Mouse (Mus musculus) activated CD4-positive, CD25-positive, alpha-beta regulatory T cell, adult 4 months (primary cell): Measurements from ENCODE around the gene Vmn2r120. TPM values are rescaled to one million over a fixed set of nuclear protein-coding genes. Genes with fewer than 3 reads are reported as not detected.
"Not testable (repeated sequence)": the region's sequence is repeated elsewhere in the genome, so short reads cannot be mapped to it uniquely, and the experiment has no call there.

ENCODE experiments used
- ATAC-seq: one replicate; pipeline ENCODE4 v1.8.0; 2017
- polyA plus RNA-seq, 2 experiments: library from polyadenylated mRNA; unstranded; fragments of 100-300 nt; shearing (Covaris generic); gene quantifications; one replicate each; pipeline ENCODE4 v1.2.1; 2017

Gene Vmn2r120
- under 1 TPM in 1 of 2 experiments, not detected in 1; 0.05 TPM for polyA plus RNA-seq

DNA sequence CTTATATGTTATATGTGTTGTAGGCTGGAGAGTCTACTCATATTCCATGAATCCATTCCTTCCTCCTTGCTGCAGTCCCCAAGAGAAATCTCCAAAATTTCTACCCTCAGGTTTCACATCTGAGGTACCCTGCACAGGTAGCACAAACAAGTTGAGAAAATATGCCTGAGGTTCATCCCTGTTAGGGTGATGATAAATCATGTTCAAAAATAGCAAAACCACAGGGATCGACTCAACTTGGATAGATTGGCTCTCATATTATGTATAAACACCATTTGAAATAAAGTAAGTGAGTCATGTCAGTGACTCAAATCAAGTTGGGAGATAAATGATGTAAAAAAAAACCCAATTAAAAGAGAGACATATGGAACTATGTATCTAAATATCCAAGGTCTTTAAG, at the start of gene Vmn2r120:
Gene Vmn2r120, minus strand, starts transcription at position 101 of the 400 bp plus-strand sequence.
- no peak for ATAC-seq

GRCm38 (mm10) chr17:57587273-57587672, 42.0 kb upstream of the Vmn2r120 start:
- not testable (repeated sequence) for ATAC-seq

GRCm38 (mm10) chr17:57574075-57574705, 28.9 kb upstream of the Vmn2r120 start:
- no peak for ATAC-seq

Other genes starting within 250 kb of the Vmn2r120 start
- under 1 TPM in 1 of 2 experiments, not detected in 1; 0.24 TPM for gene Adgre1, start 186.8 kb downstream of the Vmn2r120 start, polyA plus RNA-seq
- gene Gm21834, start 196.7 kb upstream of the Vmn2r120 start, polyA plus RNA-seq, result not detected
- not detected for gene Cntnap5c, start 224.1 kb upstream of the Vmn2r120 start, polyA plus RNA-seq